Mouse (Mus musculus) heart, embryonic 13.5 days (tissue): ENCODE data around the gene Tmem170b. TPM values are rescaled to one million over a fixed set of nuclear protein-coding genes. Genes with fewer than 3 reads are reported as not detected.
"Not testable (repeated sequence)": the region's sequence is repeated elsewhere in the genome, so short reads cannot be mapped to it uniquely, and the experiment has no call there.

Experiments used
- ATAC-seq: fragments of 200-750 bp; cut with Nextera tagmentation; 2 replicates; pipeline ENCODE4 v1.8.0; 2017; ENCODE audit warnings: moderate TSS enrichment; ENCODE audit not compliant: insufficient number of reproducible peaks, low FRiP score, low TSS enrichment; ENCODE audit errors: extremely low read depth
- H3K27ac ChIP-seq: fragments of 300-500 bp; sonication (generic); replicated peaks from 2 replicates; pipeline ENCODE4 v1.5.1; 2015; ENCODE audit warnings: moderate library complexity, mild to moderate bottlenecking, inconsistent platforms
- H3K27me3 ChIP-seq: fragments of 300-500 bp; sonication (generic); replicated peaks from 2 replicates; pipeline ENCODE4 v1.6.1; 2015; ENCODE audit warnings: mild to moderate bottlenecking, inconsistent platforms
- H3K36me3 ChIP-seq: fragments of 300-500 bp; sonication (generic); 2 replicates; pipeline ENCODE4 v1.6.1; 2015; ENCODE audit warnings: mild to moderate bottlenecking, inconsistent platforms
- H3K4me1 ChIP-seq: fragments of 300-500 bp; sonication (generic); 2 replicates; pipeline ENCODE4 v1.6.1; 2015; ENCODE audit warnings: inconsistent platforms
- H3K4me2 ChIP-seq: fragments of 300-500 bp; sonication (generic); 2 replicates; pipeline ENCODE4 v1.6.1; 2015; ENCODE audit warnings: inconsistent platforms, mild to moderate bottlenecking, moderate library complexity
- H3K4me3 ChIP-seq: fragments of 300-500 bp; sonication (generic); 2 replicates; pipeline ENCODE4 v1.5.1; 2015; ENCODE audit warnings: moderate library complexity, mild to moderate bottlenecking, inconsistent platforms
- H3K9ac ChIP-seq: fragments of 300-500 bp; sonication (generic); 2 replicates; pipeline ENCODE4 v1.6.1; 2015; ENCODE audit warnings: inconsistent platforms, mild to moderate bottlenecking, moderate library complexity
- H3K9me3 ChIP-seq: fragments of 300-500 bp; sonication (generic); 2 replicates; pipeline ENCODE4 v1.6.1; 2016; ENCODE audit warnings: inconsistent platforms
- WGBS: fragments of 180-500 bp; shearing (Covaris S2); methylation state at CpG from one replicate; pipeline ENCODE4 v1.1.7; 2015; ENCODE audit warnings: mixed read lengths; 5-methylcytosine and 5-hydroxymethylcytosine counted together
- polyA plus RNA-seq: library from polyadenylated mRNA; unstranded; fragments of >200 nt; fragmentation: Nextera tagmentation; extraction: Ambion mirVana; gene quantifications from 2 replicates; pipeline ENCODE4 v1.2.1, GENCODE M21; 2015

The Tmem170b gene
- polyA plus RNA-seq, 1 experiment from 2014 or later = 11.4 TPM

DNA sequence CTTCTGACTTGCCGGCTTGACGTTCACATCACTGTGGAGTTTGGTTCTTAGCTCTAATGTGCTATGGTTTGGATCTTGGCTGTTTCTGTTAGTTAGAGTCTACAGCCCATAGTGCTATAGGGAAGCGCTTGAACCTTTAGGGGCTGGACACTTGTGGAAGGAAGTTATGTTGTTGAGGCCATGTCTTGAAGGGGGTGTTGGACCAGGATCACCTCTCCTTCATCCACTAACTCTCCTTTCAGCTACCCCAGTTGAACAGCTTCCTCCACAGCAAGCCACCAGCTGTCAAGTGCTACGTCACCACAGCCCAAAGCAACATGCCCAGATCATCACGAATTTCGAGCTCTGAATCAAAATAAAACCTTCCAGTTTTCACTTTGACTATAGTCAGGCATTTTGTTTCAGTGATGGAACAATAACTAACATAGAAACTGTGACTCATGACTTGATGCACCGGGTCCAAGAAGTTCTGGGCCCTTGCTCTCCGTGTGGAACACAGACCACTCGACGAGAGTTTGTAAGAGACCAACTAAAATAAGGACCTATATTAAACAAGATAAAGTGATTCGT lies 65.5 kb downstream of the Tmem170b start:
- no peak overlapping the region for H3K4me3 ChIP-seq
- H3K4me1 ChIP-seq = peaks cover 48% of the 10 kb centered on the region
- H3K27ac ChIP-seq = peak overlapping the region; percentile 69; the same call in 1 of the 2 replicates
- H3K9me3 ChIP-seq = no peaks in the 10 kb centered on the region
- no peak overlapping the region for H3K9ac ChIP-seq
- no peak for ATAC-seq
- H3K36me3 ChIP-seq = no peaks in the 10 kb centered on the region
- no peaks in the 10 kb centered on the region for H3K27me3 ChIP-seq
- 79% methylated on average over 11 of the region's 11 CpGs for WGBS
- H3K4me2 ChIP-seq = no peak overlapping the region

DNA sequence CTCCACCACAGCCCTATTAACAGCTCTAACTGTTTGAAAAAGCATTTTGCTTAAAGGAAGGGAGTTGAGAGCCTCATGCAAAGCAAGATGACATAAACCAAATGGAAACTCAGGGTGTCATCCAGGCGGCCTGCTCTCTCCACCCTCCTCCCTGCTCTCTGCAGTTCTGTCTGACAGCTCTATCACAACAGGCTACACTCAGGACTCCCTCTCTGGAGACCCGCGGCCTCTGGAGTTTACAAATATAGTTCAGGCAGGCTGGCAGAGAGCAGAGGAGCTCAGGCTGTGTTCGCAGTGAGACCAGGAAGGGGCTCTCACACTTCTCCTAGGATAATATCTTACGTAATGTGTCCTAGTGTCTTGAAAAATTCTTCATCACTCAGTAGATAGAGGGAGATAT lies 67.2 kb downstream of the Tmem170b start:
- not testable (repeated sequence) for H3K4me2 ChIP-seq, H3K4me3 ChIP-seq, H3K9me3 ChIP-seq, ATAC-seq, H3K27me3 ChIP-seq, H3K36me3 ChIP-seq
- Histone ChIP-seq H3K27ac (peak overlapping the region; percentile 89), H3K4me1 (peaks cover 44% of the 10 kb centered on the region), H3K9ac (peak overlapping the region; percentile 52)
- WGBS = 11% methylated on average over 5 of the region's 5 CpGs

DNA sequence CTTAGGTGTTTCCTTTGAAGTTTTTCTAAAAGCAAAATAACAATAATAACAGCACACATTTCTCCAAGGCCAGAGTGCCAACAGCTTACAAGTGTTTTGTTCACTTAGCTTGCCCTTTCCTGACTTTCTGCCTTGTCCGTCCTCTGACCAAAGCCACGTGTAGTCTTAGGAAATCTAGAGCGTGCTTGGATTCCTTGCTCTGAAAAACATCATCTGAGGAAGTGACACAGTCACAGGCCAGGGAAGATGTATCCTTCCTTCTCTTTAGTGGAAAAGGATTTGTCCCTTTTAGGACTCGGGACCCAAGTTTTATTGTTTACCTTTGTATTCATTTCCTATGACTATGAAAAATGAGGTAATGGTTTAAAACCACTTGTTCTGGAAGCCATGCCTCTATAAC lies 67.8 kb downstream of the Tmem170b start:
- H3K27ac ChIP-seq = peak overlapping the region; percentile 89
- no peak overlapping the region for H3K4me2 ChIP-seq
- H3K27me3 ChIP-seq = no peaks in the 10 kb centered on the region
- H3K9ac ChIP-seq = peak overlapping the region; percentile 52
- H3K4me1 ChIP-seq = peaks cover 44% of the 10 kb centered on the region
- H3K4me3 ChIP-seq = no peak overlapping the region
- H3K9me3 ChIP-seq = no peaks in the 10 kb centered on the region
- no peak for ATAC-seq
- H3K36me3 ChIP-seq = no peaks in the 10 kb centered on the region
- 44% methylated on average over 4 of the region's 4 CpGs for WGBS

DNA sequence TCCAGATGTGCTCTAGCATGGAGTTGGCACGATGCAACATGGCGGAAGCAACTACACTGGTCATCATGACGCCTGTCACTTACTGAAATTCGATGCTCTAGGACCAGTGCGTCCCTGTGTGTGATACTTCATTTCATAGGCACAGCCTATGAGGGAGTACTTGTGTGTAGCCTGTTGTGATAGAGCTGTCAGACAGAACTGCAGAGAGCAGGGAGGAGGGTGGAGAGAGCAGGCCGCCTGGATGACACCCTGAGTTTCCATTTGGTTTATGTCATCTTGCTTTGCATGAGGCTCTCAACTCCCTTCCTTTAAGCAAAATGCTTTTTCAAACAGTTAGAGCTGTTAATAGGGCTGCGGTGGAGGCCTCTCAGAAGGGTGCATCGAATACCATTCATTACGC lies 68.9 kb downstream of the Tmem170b start:
- H3K9ac ChIP-seq, H3K4me2 ChIP-seq, H3K9me3 ChIP-seq, H3K4me3 ChIP-seq, ATAC-seq, H3K36me3 ChIP-seq, H3K27me3 ChIP-seq: not testable (repeated sequence)
- Histone ChIP-seq H3K27ac (peak overlapping the region; percentile 89), H3K4me1 (peaks cover 42% of the 10 kb centered on the region)
- 70% methylated on average over 9 of the region's 9 CpGs for whole genome bisulfite sequencing

DNA sequence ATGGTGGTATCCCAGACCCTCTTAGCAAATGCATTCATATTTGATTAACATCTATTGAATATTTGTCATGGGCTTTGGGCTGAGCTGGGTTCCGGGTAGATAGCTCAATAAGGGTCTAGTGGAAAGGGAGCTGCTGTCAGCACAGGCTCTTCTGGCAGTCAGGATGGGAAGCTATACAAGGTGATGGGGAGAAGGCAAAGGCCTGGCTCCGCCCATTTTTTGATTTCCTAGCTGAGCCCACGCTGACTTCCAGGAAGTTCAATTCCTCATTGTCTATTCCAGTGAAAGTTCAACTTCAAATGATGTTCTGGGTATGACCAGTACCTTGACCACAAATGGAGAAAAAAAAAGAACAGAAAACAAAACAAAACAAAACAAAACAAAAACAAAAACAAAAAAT lies 69.8 kb downstream of the Tmem170b start:
- Histone ChIP-seq H3K36me3 (no peaks in the 10 kb centered on the region), H3K27ac (no peak overlapping the region), H3K27me3 (no peaks in the 10 kb centered on the region), H3K4me3 (no peak overlapping the region), H3K4me1 (peaks cover 33% of the 10 kb centered on the region), H3K4me2 (no peak overlapping the region), H3K9ac (no peak overlapping the region), H3K9me3 (no peaks in the 10 kb centered on the region)
- WGBS = 74% methylated on average over 3 of the region's 3 CpGs
- no peak for ATAC-seq

DNA sequence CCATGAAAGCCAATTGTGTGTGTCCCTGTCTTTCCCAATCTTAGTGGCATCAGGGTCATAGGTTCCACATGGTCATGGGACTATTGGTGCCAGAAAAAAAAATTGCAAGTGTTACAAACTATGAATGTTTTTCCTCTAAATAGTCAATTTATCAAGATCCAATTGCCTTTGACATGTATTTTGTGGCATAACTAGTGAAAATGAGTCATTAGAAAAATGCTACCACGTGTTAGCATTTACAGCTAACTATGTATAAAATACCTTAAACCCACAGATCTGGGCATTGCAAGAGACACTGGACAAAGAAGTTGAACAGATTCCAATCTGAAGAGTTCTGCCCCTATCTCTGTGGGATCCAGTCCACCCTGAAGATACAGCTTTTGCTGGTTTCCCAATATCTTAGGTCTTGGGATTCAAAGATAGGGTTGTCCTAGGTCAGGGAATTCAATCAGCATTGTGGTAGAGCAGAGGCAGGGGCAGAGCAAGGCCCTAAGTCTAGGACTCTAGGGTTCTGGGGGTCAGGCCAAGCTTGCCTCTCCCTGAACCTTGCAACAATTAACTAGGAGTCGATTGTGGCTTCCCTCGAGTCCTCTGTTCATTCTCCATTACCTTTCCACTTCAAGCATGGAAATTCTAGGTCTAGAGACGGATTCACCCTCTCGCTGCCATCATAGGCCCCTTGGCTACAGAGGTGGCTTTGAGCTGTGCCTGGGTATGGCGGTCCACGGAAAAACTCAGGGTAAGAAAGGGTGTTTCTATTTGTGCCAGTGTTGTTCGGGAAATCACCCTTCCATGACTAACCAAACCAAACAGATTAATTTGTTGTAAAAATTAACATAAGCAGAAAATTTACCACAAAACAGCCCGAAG lies 70.5 kb downstream of the Tmem170b start:
- Histone ChIP-seq H3K27ac (no peak overlapping the region), H3K4me1 (peaks cover 26% of the 10 kb centered on the region), H3K4me2 (no peak overlapping the region), H3K36me3 (no peaks in the 10 kb centered on the region), H3K27me3 (no peaks in the 10 kb centered on the region), H3K9ac (no peak overlapping the region), H3K9me3 (no peaks in the 10 kb centered on the region), H3K4me3 (no peak overlapping the region)
- ATAC-seq = no peak
- 80% methylated on average over 9 of the region's 9 CpGs for WGBS

DNA sequence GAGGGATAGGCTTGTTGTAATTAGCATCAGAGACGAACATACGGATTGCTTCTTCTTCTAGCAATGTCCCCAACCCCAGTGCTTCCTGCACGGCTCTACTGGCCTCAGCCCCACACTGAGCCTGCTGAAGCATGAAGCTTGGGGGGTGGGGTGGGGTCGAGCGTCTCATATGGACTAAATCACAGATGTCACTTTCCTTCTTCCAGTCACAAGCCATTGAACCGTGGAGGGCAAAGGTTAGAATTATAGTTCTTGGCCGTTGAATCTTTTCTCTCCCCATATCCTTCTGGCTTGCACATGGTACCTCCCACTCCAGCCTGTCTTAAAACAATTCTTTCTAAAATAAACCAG lies 71.1 kb downstream of the Tmem170b start:
- Histone ChIP-seq H3K36me3 (no peaks in the 10 kb centered on the region), H3K9ac (no peak overlapping the region), H3K4me1 (peaks cover 22% of the 10 kb centered on the region), H3K4me3 (no peak overlapping the region), H3K9me3 (no peaks in the 10 kb centered on the region), H3K27ac (no peak overlapping the region), H3K27me3 (no peaks in the 10 kb centered on the region), H3K4me2 (no peak overlapping the region)
- WGBS = 71% methylated on average over 7 of the region's 7 CpGs
- ATAC-seq = no peak

DNA sequence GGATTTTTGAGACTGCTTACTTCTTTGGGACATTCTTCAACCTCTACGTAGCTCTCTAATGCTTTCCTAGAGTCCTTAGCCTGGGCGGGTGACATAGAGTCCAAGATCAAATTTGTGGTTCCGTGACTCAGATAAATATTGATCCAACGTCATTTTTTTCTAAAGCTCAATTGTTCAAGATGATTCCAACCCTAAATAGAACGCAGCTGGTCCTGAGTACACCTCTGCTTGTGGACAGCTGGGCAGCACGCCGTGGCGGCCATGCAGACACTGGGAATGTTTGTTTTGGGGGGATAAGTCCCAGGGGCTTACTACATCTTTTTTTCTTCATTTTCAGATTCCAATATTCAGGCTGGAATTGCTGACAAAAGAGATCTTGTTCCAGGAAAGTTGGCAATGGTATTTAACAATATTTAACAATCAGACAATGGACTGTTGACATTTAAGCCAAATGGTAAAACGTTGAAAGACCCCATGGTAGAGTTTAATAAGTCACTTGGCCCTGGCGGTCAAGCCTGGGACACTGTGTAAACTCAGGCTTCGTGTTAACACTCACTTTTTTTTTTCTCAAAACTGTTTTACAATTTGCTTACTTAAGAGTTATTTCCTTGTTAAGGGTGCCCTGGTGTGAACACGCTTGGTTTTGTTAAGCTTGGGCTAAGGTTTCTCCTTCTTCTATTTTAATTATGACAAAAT lies 75.3 kb downstream of the Tmem170b start:
- no peak overlapping the region for H3K27ac ChIP-seq
- peaks cover 10% of the 10 kb centered on the region; the same call in 1 of the 2 replicates for H3K4me1 ChIP-seq
- H3K4me2 ChIP-seq = no peak overlapping the region
- ATAC-seq = no peak
- H3K4me3 ChIP-seq = no peak overlapping the region
- no peak overlapping the region for H3K9ac ChIP-seq
- WGBS = 72% methylated on average over 12 of the region's 12 CpGs
- H3K36me3 ChIP-seq = no peaks in the 10 kb centered on the region
- no peaks in the 10 kb centered on the region for H3K9me3 ChIP-seq
- H3K27me3 ChIP-seq = no peaks in the 10 kb centered on the region

DNA sequence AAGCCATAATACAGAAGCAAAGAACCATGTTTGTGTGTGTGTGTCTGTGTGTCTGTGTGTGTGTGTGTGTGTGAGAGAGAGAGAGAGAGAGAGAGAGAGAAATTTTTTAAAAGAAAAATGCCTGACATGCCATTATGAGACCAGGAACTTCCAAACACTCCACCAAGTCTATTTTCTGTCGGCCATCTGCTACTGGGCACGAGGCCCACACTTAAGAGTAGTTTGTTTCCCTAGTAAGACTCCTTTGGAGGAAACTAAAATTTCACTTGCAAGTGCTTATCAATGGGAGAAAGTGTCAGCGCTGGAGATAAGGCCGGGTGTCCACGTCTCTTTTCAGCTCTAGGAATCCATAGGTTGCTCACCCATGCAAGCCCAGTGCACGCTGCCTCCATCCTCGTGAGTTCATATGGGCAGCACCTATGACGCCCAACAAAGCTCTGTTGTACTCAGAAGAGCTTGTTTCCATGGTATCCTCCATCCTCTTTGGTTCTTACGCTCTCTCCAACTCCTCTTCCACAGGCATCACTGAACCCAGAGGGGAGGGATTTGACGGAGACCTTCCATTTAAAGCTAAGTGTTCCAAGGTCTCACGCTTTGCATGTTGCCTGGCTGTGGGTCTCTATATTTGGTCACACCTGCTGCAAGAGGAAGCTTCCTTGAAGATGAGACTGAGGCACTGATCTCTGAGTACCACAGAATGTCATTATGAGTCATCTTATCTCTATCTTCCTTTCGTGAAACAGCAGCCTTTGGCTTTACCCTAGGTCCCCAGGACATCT lies 76.8 kb downstream of the Tmem170b start:
- Histone ChIP-seq H3K4me3 (no peak overlapping the region), H3K9me3 (no peaks in the 10 kb centered on the region), H3K4me1 (peaks cover 10% of the 10 kb centered on the region; the same call in 1 of the 2 replicates), H3K9ac (no peak overlapping the region), H3K36me3 (no peaks in the 10 kb centered on the region), H3K27me3 (no peaks in the 10 kb centered on the region), H3K4me2 (no peak overlapping the region), H3K27ac (no peak overlapping the region)
- WGBS = 63% methylated on average over 12 of the region's 12 CpGs
- no peak for ATAC-seq

DNA sequence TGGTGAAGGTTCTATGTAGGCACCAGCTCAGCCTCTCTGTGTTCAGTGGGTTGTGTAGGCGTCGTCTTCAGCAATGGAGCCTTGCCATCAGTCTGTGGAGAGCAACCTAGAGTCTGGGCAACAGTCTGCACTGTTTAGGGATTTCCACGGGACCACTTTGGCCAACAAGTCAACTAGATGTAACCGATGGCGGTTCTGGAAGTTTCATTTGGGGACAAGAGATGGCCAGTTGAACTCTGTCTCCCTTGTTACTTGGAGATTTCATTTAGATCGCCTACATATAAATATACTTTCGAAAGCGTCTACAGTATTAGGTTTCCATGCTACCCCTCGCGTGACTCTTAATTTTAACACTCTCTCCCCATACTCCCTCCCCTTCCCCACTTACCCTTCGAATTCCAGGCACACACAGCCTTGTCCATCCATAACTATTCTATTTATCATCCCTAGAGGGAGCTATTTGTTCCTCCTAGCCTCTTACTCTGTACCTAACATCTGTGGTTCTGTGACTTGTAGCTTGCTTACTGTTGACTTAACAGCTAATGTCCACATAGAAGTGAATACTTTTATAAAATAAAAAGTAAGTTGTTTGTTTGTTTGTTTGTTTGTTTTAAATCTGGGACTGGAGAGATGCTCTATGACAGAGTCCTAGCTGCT lies 77.8 kb downstream of the Tmem170b start:
- Histone ChIP-seq H3K4me2 (no peak overlapping the region), H3K4me1 (peaks cover 10% of the 10 kb centered on the region; the same call in 1 of the 2 replicates), H3K9ac (no peak overlapping the region), H3K36me3 (no peaks in the 10 kb centered on the region), H3K4me3 (no peak overlapping the region), H3K27ac (no peak overlapping the region), H3K27me3 (no peaks in the 10 kb centered on the region), H3K9me3 (peaks cover 2% of the 10 kb centered on the region; the same call in 1 of the 2 replicates)
- 73% methylated on average over 11 of the region's 11 CpGs for WGBS
- ATAC-seq = no peak
